ENCODE assay signal across 9 mouse cellular contexts in genomic region chr3:52061472-52062388, GRCm38 (mm10). TPM values are rescaled to one million over a fixed set of nuclear protein-coding genes. Genes with fewer than 3 reads are reported as not detected.
DNase-seq lines count a peak whose midpoint lies in the region; ATAC-seq lines count a peak whose summit lies in the region.
"Had no signal": no experiment of that assay in that cellular context is flagged by ENCODE, and none has a peak within 500 bp of the region (broad histone marks: within the 10 kb centered on the region; RNA-seq: fewer than 3 reads in every experiment).

No protein-coding gene starts in this region.

- peak; percentile 68; the same call in 1 of the 2 replicates for ATAC-seq in forebrain, embryonic 15.5 days (replicated peaks)
- ATAC-seq in midbrain, embryonic 14.5 days (ENCODE audit: low FRiP score, low TSS enrichment): peak; percentile 80

- no peak overlapping the region for H3K4me3 ChIP-seq in forebrain, embryonic 15.5 days
- no peak overlapping the region for H3K4me3 ChIP-seq in midbrain, embryonic 14.5 days (replicated peaks; ENCODE audit: low read depth, low read length)
- H3K4me3 ChIP-seq: kidney, embryonic 15.5 days had no signal

- no peaks in the 10 kb centered on the region for H3K9me3 ChIP-seq in forebrain, embryonic 15.5 days
- no peaks in the 10 kb centered on the region for H3K9me3 ChIP-seq in midbrain, embryonic 14.5 days (ENCODE audit: control insufficient read depth, low read length)
- H3K9me3 ChIP-seq: kidney, embryonic 15.5 days had no signal

- H3K9ac ChIP-seq in forebrain, embryonic 15.5 days (replicated peaks): no peak overlapping the region
- no peak overlapping the region; the same call in 1 of the 2 replicates for H3K9ac ChIP-seq in midbrain, embryonic 14.5 days (replicated peaks; ENCODE audit: low read length)
- H3K9ac ChIP-seq: kidney, embryonic 15.5 days had no signal

- peak overlapping the region; percentile 60; the same call in 1 of the 2 replicates for H3K27ac ChIP-seq in forebrain, embryonic 15.5 days (replicated peaks)
- peak overlapping the region; percentile 75 for H3K27ac ChIP-seq in midbrain, embryonic 14.5 days (replicated peaks; ENCODE audit: low read depth, low read length)

- H3K4me2 ChIP-seq in forebrain, embryonic 15.5 days (replicated peaks): no peak overlapping the region
- peak overlapping the region; percentile 24 for H3K4me2 ChIP-seq in midbrain, embryonic 14.5 days (ENCODE audit: low read length)
- H3K4me2 ChIP-seq: kidney, embryonic 15.5 days had no signal

- WGBS in forebrain, embryonic 15.5 days: 40% methylated on average over 8 of the region's 8 CpGs
- WGBS in midbrain, embryonic 14.5 days: 21% methylated on average over 8 of the region's 8 CpGs

- H3K36me3 ChIP-seq in forebrain, embryonic 15.5 days: no peaks in the 10 kb centered on the region
- no peaks in the 10 kb centered on the region for H3K36me3 ChIP-seq in midbrain, embryonic 14.5 days (ENCODE audit: control insufficient read depth, insufficient read depth, low read length)
- H3K36me3 ChIP-seq: kidney, embryonic 15.5 days had no signal

- H3K4me1 ChIP-seq in forebrain, embryonic 15.5 days: peaks cover 16% of the 10 kb centered on the region
- peaks cover 20% of the 10 kb centered on the region for H3K4me1 ChIP-seq in midbrain, embryonic 14.5 days (ENCODE audit: control insufficient read depth, insufficient read depth, low read length)

- H3K27me3 ChIP-seq in forebrain, embryonic 15.5 days: no peaks in the 10 kb centered on the region
- no peaks in the 10 kb centered on the region for H3K27me3 ChIP-seq in midbrain, embryonic 14.5 days (ENCODE audit: control insufficient read depth, insufficient read depth, low read length)
- H3K27me3 ChIP-seq: kidney, embryonic 15.5 days had no signal

- peak; percentile 62 for DNase-seq in cerebellum, adult 9-10 months
- DNase-seq in cerebellum, adult 11-12 months: no peak
- peak; percentile 80 for DNase-seq in cerebellum, postnatal 10 days
- peak; percentile 82 for DNase-seq in midbrain, embryonic 14.5 days
- no peak for DNase-seq in heart, adult 9 months (ENCODE audit: low spot score in 2 of 2)
- no peak for DNase-seq in kidney, postnatal 25 days
- DNase-seq in adrenal gland, postnatal 10 days: no peak

RNA-seq across cellular contexts. Expression of gene Maml3, which starts 43.1 kb away (rescaled TPM):
- polyA plus RNA-seq in forebrain, embryonic 15.5 days (2015; fragmentation: Nextera tagmentation; extraction: Ambion mirVana): 4.9 and 5.3 TPM in 2 replicates
- 8.4 and 10.3 TPM in 2 replicates for polyA plus RNA-seq in midbrain, embryonic 14.5 days (2014; fragmentation: Nextera tagmentation; extraction: Ambion mirVana)
- 10 to 100 TPM in 1 of 2 experiments, 1 to 10 TPM in 1; 8.3 to 10.9 TPM for total RNA-seq in adrenal gland, postnatal 10 days (2021)

Comparison
In these comparisons a context has a peak if more than half of its experiments do, and no peak if none do; other contexts are left out.
1. DNase-seq: peak in cerebellum, adult 9-10 months (single experiment), cerebellum, postnatal 10 days (2 of 2) and midbrain, embryonic 14.5 days (single experiment); none in cerebellum, adult 11-12 months (single experiment), heart, adult 9 months (0 of 2), kidney, postnatal 25 days (0 of 2) and adrenal gland, postnatal 10 days (single experiment).